Mouse (Mus musculus): ENCODE measurements at regions not wholly inside any gene's neighbourhood (a gene's known extent, or its start where the extent isn't known, plus 50 kb on each side); places are given as distances from the start of the nearest gene placed in this dataset.

DNA sequence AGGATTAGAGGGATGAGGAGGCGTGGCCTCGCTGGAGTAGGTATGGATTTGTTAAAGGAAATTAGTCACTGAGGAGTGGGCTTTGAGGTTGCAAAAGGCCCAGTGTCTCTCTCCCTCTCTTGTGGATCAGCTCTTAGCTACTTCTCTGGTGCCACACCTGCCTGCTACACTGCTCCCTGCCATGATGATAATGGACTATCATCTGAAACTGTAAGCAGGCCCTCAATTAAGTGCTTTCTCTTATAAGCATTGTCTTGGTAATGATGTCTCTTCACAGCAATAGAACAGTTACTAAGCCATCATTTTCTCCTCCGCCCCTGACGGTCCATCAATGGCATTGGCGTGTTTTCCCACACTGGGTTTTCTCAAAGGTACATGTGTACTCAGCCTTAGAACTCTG, 66.6 kb upstream of the Sestd1 start:
- no peak for TF ChIP-seq POLR2A (IDR thresholded peaks at IDR 0.05; ENCODE audit: borderline replicate concordance, control insufficient read depth, low read depth, low read length)
- no peak for TF ChIP-seq CTCF (IDR thresholded peaks at IDR 0.05; ENCODE audit: control insufficient read depth, insufficient read depth, low read length)
